11 mouse cellular contexts compared by ENCODE assay signal in the genomic region with DNA sequence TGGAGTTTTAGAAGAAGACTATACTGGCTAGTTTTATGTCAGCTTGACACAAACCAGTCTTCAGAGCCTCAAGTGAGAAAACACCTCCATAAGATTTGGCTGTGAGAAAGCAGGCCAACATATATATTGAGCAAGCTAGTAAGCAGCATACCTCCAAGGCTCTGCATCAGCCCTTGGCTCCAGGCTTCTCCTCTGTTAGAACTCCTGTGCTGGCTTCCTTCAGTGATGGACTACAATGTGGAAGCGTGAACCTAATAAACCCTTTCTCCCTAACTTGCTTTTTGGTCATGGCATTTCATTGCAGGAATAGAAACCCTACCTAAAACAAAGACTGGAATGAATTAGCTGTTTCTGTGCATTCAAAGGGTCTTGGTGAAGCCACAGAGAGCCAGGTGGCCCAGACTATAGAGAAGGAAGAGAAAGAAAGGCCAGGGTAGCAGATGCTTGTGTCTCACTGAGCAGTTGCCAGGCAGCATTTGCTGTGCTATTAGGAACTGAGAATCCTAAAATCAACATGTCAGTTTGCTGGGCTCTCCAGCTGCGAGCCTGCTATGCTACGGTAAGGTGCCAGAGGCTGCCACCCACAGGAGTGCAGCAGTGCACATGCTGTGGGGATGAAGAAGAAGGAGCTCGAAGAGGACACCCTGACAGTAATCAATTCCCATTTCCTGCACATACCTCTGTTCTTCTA. TPM values are rescaled to one million over a fixed set of nuclear protein-coding genes. Genes with fewer than 3 reads are reported as not detected.
DNase-seq lines count a peak whose midpoint lies in the region.
"Had no signal": no experiment of that assay in that cellular context is flagged by ENCODE, and none has a peak within 500 bp of the region (broad histone marks: within the 10 kb centered on the region; RNA-seq: fewer than 3 reads in every experiment).

No protein-coding gene starts in this region.

- H3K27ac ChIP-seq in hindbrain, embryonic 10.5 days, result no peak overlapping the region
- H3K27ac ChIP-seq in midbrain, embryonic 10.5 days (replicated peaks), result peak overlapping the region; percentile 23; the same call in 1 of the 2 replicates
- H3K27ac ChIP-seq: limb, embryonic 10.5 days had no signal

- intact Hi-C loops in heart, postnatal 10 days (cut with DNase I), result no loop called here
- intact Hi-C loops in heart, postnatal 14 days (cut with DNase I), result no loop called here

- peaks cover 11% of the 10 kb centered on the region; the same call in 1 of the 2 replicates for H3K4me1 ChIP-seq in hindbrain, embryonic 10.5 days (replicated peaks)
- H3K4me1 ChIP-seq in midbrain, embryonic 10.5 days, result peaks cover 13% of the 10 kb centered on the region
- H3K4me1 ChIP-seq: limb, embryonic 10.5 days had no signal

- no peak overlapping the region for H3K4me3 ChIP-seq in hindbrain, embryonic 10.5 days
- no peak overlapping the region for H3K4me3 ChIP-seq in midbrain, embryonic 10.5 days
- H3K4me3 ChIP-seq: limb, embryonic 10.5 days had no signal

- H3K36me3 ChIP-seq in hindbrain, embryonic 10.5 days, result no peaks in the 10 kb centered on the region
- H3K36me3 ChIP-seq in midbrain, embryonic 10.5 days, result no peaks in the 10 kb centered on the region
- H3K36me3 ChIP-seq: limb, embryonic 10.5 days had no signal

- no peaks in the 10 kb centered on the region for H3K9me3 ChIP-seq in hindbrain, embryonic 10.5 days
- H3K9me3 ChIP-seq in midbrain, embryonic 10.5 days (replicated peaks), result no peaks in the 10 kb centered on the region
- H3K9me3 ChIP-seq: limb, embryonic 10.5 days had no signal

- DNase-seq in right cerebral cortex, postnatal 10 days (ENCODE audit: low spot score in 2 of 2), result peak; percentile 52 to 64
- no peak for DNase-seq in right cerebral cortex, adult 18-20 months
- peak; percentile 16 for DNase-seq in hindbrain, embryonic 10.5 days (ENCODE audit: low spot score)
- DNase-seq in midbrain, embryonic 10.5 days (ENCODE audit: low spot score), result peak; percentile 16
- no peak for DNase-seq in heart, postnatal 10 days
- no peak for DNase-seq in heart, postnatal 14 days
- DNase-seq in heart, adult 9 months (ENCODE audit: low spot score in 2 of 2), result no peak
- DNase-seq: adrenal gland, postnatal 25 days; lung, postnatal 10 days; thymus, postnatal 4 days had no signal

- WGBS in hindbrain, embryonic 10.5 days, result 38% methylated on average over 4 of the region's 4 CpGs
- whole genome bisulfite sequencing in midbrain, embryonic 10.5 days, result 44% methylated on average over 4 of the region's 4 CpGs

- H3K27me3 ChIP-seq in hindbrain, embryonic 10.5 days (ENCODE audit: insufficient read depth, poor library complexity, severe bottlenecking), result no peaks in the 10 kb centered on the region
- H3K27me3 ChIP-seq in midbrain, embryonic 10.5 days (ENCODE audit: low read depth, poor library complexity, severe bottlenecking), result no peaks in the 10 kb centered on the region

RNA-seq across cellular contexts. Expression of a gene that starts 9.9 kb away (rescaled TPM):
- polyA plus RNA-seq in hindbrain, embryonic 10.5 days (2016; fragmentation: Nextera tagmentation; extraction: Ambion mirVana), result 1.2 and 1.6 TPM in 2 replicates
- polyA plus RNA-seq in midbrain, embryonic 10.5 days (2016; fragmentation: Nextera tagmentation; extraction: Ambion mirVana), result 2.1 and 2.4 TPM in 2 replicates
- under 1 TPM; 0.67 to 0.94 TPM for total RNA-seq in heart, postnatal 10 days (2021)
- under 1 TPM; 0.50 to 0.61 TPM for total RNA-seq in heart, postnatal 14 days (2021)

Comparison
In these comparisons a context has a peak if more than half of its experiments do, and no peak if none do; other contexts are left out.
1. DNase-seq: peak in right cerebral cortex, postnatal 10 days (2 of 2), hindbrain, embryonic 10.5 days (single experiment) and midbrain, embryonic 10.5 days (single experiment); none in right cerebral cortex, adult 18-20 months (single experiment), heart, postnatal 10 days (0 of 2), heart, postnatal 14 days (0 of 2) and heart, adult 9 months (0 of 2).